Mouse (Mus musculus) neural tube, embryonic 15.5 days (tissue): Measurements from ENCODE around the gene Zfp955b. TPM values are rescaled to one million over a fixed set of nuclear protein-coding genes. Genes with fewer than 3 reads are reported as not detected.
"Not testable (repeated sequence)": the region's sequence is repeated elsewhere in the genome, so short reads cannot be mapped to it uniquely, and the experiment has no call there.

Experiments
- ATAC-seq: fragments of 200-750 bp; cut with Nextera tagmentation; 2 replicates; pipeline ENCODE4 v1.8.0; 2017; ENCODE audit warnings: mild to moderate bottlenecking, moderate TSS enrichment, moderate library complexity; ENCODE audit not compliant: low FRiP score
- H3K27ac ChIP-seq: fragments of 300-500 bp; sonication (generic); replicated peaks from 2 replicates; pipeline ENCODE4 v1.5.1; 2015; ENCODE audit warnings: mild to moderate bottlenecking, inconsistent platforms
- H3K27me3 ChIP-seq: fragments of 300-500 bp; sonication (generic); replicated peaks from 2 replicates; pipeline ENCODE4 v1.6.1; 2015; ENCODE audit warnings: inconsistent platforms
- H3K36me3 ChIP-seq: fragments of 300-500 bp; sonication (generic); 2 replicates; pipeline ENCODE4 v1.6.1; 2015; ENCODE audit warnings: inconsistent platforms
- H3K4me1 ChIP-seq: fragments of 300-500 bp; sonication (generic); 2 replicates; pipeline ENCODE4 v1.6.1; 2015; ENCODE audit warnings: inconsistent platforms
- H3K4me2 ChIP-seq: fragments of 300-500 bp; sonication (generic); 2 replicates; pipeline ENCODE4 v1.6.1; 2015; ENCODE audit warnings: inconsistent platforms, mild to moderate bottlenecking, moderate library complexity
- H3K4me3 ChIP-seq: fragments of 300-500 bp; sonication (generic); replicated peaks from 2 replicates; pipeline ENCODE4 v1.5.1; 2015; ENCODE audit warnings: mild to moderate bottlenecking, inconsistent platforms
- H3K9ac ChIP-seq: fragments of 300-500 bp; sonication (generic); replicated peaks from 2 replicates; pipeline ENCODE4 v1.6.1; 2015; ENCODE audit warnings: mild to moderate bottlenecking, inconsistent platforms
- H3K9me3 ChIP-seq: fragments of 300-500 bp; sonication (generic); replicated peaks from 2 replicates; pipeline ENCODE4 v1.6.1; 2016; ENCODE audit warnings: inconsistent platforms
- WGBS: fragments of 180-500 bp; shearing (Covaris S2); methylation state at CpG from one replicate; pipeline ENCODE4 v1.1.7; 2015; ENCODE audit warnings: mixed read lengths; 5-methylcytosine and 5-hydroxymethylcytosine counted together
- polyA plus RNA-seq: library from polyadenylated mRNA; unstranded; fragments of >200 nt; fragmentation: Nextera tagmentation; extraction: Ambion mirVana; gene quantifications from 2 replicates; pipeline ENCODE4 v1.2.1, GENCODE M21; 2015

Zfp955b gene
- polyA plus RNA-seq = 19.6 and 22.8 TPM in 2 replicates

DNA sequence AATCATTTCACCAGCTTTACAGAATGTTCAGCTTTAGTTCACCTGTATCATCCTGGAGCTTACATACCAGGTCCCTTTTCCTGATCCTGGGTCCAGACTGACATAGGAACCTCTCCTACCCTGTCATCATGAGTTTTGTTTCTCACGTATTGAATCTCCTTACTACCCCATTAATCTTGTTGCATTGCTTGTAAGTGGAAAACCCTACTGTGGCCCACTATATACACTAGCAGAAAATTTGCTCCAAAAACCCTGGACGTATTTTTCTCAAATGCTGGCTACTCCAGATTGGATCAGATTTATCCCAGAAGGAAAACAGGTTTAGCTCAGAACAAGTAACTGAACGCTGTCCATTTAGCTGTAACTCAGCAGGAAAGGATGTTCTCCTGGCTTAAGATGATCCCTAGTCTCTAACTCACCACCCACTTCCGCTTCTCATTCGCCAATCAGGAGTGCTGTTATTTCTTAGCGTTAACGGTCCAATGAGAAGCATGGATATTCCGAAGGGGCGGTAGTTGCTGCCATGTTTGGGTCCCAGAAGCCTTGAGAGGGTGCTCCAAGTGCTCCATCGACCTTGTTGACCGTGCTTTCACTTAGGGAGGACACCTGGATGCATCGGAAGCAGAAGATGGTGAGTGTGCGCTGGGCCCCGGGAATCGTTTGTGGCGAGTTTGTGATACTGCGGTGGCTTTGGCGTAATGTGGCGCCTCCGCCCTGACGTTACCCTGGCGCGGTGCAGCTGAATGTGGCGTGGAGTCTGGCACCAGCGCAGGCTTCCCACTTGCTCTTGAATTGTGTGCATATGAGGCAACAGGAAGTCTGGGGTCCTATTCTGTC is at the start of gene Zfp955b:
Gene Zfp955b, plus strand, starts transcription at position 506 of the 837 bp plus-strand sequence.
- not testable (repeated sequence) for H3K4me3 ChIP-seq, H3K27ac ChIP-seq, H3K9me3 ChIP-seq, H3K27me3 ChIP-seq, H3K4me1 ChIP-seq, H3K9ac ChIP-seq, H3K36me3 ChIP-seq
- H3K4me2 ChIP-seq = peak within 1 kb of the TSS; percentile 20
- no CpG with 5 or more reads among the region's 25 CpGs for whole genome bisulfite sequencing
- peak; percentile 100 for ATAC-seq

- WGBS = 55% methylated on average over 1 of the region's 34 CpGs
- ATAC-seq = peak; percentile 100
- H3K27ac ChIP-seq, H3K4me3 ChIP-seq, H3K4me1 ChIP-seq, H3K27me3 ChIP-seq, H3K9me3 ChIP-seq, H3K36me3 ChIP-seq, H3K9ac ChIP-seq: not testable (repeated sequence)
- H3K4me2 ChIP-seq = peak within 1 kb of the TSS; percentile 37
These were observed 34.6 kb upstream of the Zfp955b start, which contains the start of gene Zfp955a for GRCm38 (mm10) chr17:33254530-33255318. Gene Zfp955a (minus strand): TSS chr17:33255145.

DNA sequence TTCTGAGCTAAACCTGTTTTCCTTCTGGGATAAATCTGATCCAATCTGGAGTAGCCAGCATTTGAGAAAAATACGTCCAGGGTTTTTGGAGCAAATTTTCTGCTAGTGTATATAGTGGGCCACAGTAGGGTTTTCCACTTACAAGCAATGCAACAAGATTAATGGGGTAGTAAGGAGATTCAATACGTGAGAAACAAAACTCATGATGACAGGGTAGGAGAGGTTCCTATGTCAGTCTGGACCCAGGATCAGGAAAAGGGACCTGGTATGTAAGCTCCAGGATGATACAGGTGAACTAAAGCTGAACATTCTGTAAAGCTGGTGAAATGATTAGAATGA is 34.1 kb upstream of the Zfp955b start:
- no CpG with 5 or more reads among the region's 2 CpGs for WGBS
- not testable (repeated sequence) for H3K4me3 ChIP-seq, H3K9me3 ChIP-seq, H3K27me3 ChIP-seq, H3K4me2 ChIP-seq, H3K9ac ChIP-seq, H3K27ac ChIP-seq, H3K36me3 ChIP-seq, H3K4me1 ChIP-seq
- ATAC-seq = peak; percentile 43

DNA sequence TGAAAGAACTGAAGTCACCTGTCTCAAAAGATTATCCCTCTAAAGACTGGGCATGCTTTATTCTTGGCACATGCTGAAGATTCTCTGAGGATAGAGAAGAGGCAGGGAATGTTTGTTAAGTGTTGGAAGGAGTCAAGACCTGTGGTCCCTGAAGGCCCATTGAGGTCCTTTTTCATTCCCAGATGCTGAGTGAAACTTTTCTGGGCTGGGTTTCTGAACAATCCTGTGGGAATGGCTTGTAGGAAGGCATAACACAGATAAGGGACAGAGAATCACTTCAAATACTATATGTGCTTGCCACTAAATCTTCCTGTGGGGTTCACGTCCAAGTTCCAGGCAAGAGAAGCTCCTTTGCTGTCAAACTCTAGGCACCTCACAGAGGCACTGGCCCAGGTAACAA is 25.0 kb upstream of the Zfp955b start, which contains the start of gene Olfr63:
Gene Olfr63, plus strand, starts transcription at position 301 of the 400 bp plus-strand sequence.
- no peak within 1 kb of the TSS for H3K4me2 ChIP-seq
- H3K4me3 ChIP-seq = no peak within 1 kb of the TSS
- H3K4me1 ChIP-seq = no peaks in the 10 kb centered on the region
- no peak for ATAC-seq
- H3K36me3 ChIP-seq = no peaks in the 10 kb centered on the region
- 81% methylated on average over 1 of the region's 1 CpGs for WGBS
- H3K9ac ChIP-seq = no peak within 1 kb of the TSS
- no peaks in the 10 kb centered on the region for H3K9me3 ChIP-seq
- 0 out of 2 replicates have a peak, but pooled peaks cover 5% of the 10 kb centered on the region for H3K27me3 ChIP-seq
- H3K27ac ChIP-seq = no peak within 1 kb of the TSS

GRCm38 (mm10) chr17:33268907-33269306 is 20.4 kb upstream of the Zfp955b start:
- H3K36me3 ChIP-seq = no peaks in the 10 kb centered on the region
- H3K4me1 ChIP-seq = no peaks in the 10 kb centered on the region
- H3K27me3 ChIP-seq = peaks cover 7% of the 10 kb centered on the region; the same call in 1 of the 2 replicates
- no peak overlapping the region for H3K4me2 ChIP-seq
- no peak for ATAC-seq
- 90% methylated on average over 9 of the region's 9 CpGs for WGBS
- H3K4me3 ChIP-seq = no peak overlapping the region
- H3K9ac ChIP-seq = no peak overlapping the region
- H3K27ac ChIP-seq = no peak overlapping the region
- no peaks in the 10 kb centered on the region for H3K9me3 ChIP-seq

GRCm38 (mm10) chr17:33289876-33290149 is 469 bp downstream of the Zfp955b start:
- H3K4me3 ChIP-seq, H3K27me3 ChIP-seq, H3K36me3 ChIP-seq, H3K27ac ChIP-seq, H3K9me3 ChIP-seq, H3K4me1 ChIP-seq, H3K9ac ChIP-seq: not testable (repeated sequence)
- no CpG with 5 or more reads among the region's 9 CpGs for WGBS
- H3K4me2 ChIP-seq = peak overlapping the region; percentile 20
- ATAC-seq = peak; percentile 71

DNA sequence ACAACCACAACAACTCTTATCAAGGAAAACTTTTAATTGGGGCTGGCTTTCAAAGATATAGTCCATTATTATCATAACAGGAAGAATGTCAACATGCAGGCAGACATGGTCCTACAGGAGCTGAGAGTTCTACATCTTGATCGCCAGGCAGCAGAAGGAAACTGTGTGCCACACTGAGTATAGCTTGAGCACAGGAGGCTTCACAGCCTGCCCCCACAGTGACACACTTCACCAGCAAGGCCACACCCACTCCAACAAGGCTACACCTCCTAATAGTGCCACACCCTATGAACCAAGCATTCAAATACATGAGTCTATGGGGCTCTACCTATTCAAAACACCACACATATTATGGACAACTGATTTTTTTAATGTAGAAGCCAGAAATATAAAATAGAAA is 63.6 kb downstream of the Zfp955b start:
- Histone ChIP-seq H3K4me1 (peaks cover 6% of the 10 kb centered on the region), H3K27me3 (no peaks in the 10 kb centered on the region), H3K4me3 (no peak overlapping the region), H3K4me2 (no peak overlapping the region), H3K9me3 (peaks cover 19% of the 10 kb centered on the region; the same call in 1 of the 2 replicates), H3K9ac (no peak overlapping the region), H3K27ac (no peak overlapping the region), H3K36me3 (no peaks in the 10 kb centered on the region)
- WGBS = 96% methylated on average over 1 of the region's 1 CpGs
- no peak for ATAC-seq

Other genes with a start within 250 kb of the Zfp955b start
- gene 4921501E09Rik, start 221.5 kb upstream of the Zfp955b start, polyA plus RNA-seq = not detected in 2 replicates
- 19.6 and 19.8 TPM in 2 replicates for gene Zfp563, start 200.2 kb upstream of the Zfp955b start, polyA plus RNA-seq
- gene Morc2b, start 149.9 kb upstream of the Zfp955b start, polyA plus RNA-seq = 0.74 and 1.2 TPM in 2 replicates
- 0.05 TPM in 1 of 2 replicates, not detected in the other for gene Olfr55, start 121.1 kb upstream of the Zfp955b start, polyA plus RNA-seq
- 0.06 TPM in 2 replicates for gene Olfr239, start 98.2 kb upstream of the Zfp955b start, polyA plus RNA-seq
- 0.05 and 0.08 TPM in 2 replicates for gene Olfr1564, start 67.9 kb upstream of the Zfp955b start, polyA plus RNA-seq
- 21.4 and 22.3 TPM in 2 replicates for gene Zfp955a, start 34.4 kb upstream of the Zfp955b start, polyA plus RNA-seq
- 0.04 and 0.05 TPM in 2 replicates for gene Olfr63, start 24.9 kb upstream of the Zfp955b start, polyA plus RNA-seq
- 11.1 and 12.1 TPM in 2 replicates for gene Zfp81, start 69.3 kb downstream of the Zfp955b start, polyA plus RNA-seq
- 11.1 and 13.6 TPM in 2 replicates for gene Zfp101, start 105.1 kb downstream of the Zfp955b start, polyA plus RNA-seq
- gene Actl9, start 143.4 kb downstream of the Zfp955b start, polyA plus RNA-seq = not detected in 2 replicates
- 57.7 and 63.9 TPM in 2 replicates for gene Adamts10, start 234.7 kb downstream of the Zfp955b start, polyA plus RNA-seq